Mouse (Mus musculus) cerebral cortex, adult 2 months (tissue): ENCODE results near the gene Gata1.

ENCODE experiments used
- WGBS: fragments of 180-500 bp; shearing (Covaris S2); methylation state at CpG from one replicate; pipeline ENCODE4 v1.1.7; 2018; 5-methylcytosine and 5-hydroxymethylcytosine counted together

Gata1 gene

DNA sequence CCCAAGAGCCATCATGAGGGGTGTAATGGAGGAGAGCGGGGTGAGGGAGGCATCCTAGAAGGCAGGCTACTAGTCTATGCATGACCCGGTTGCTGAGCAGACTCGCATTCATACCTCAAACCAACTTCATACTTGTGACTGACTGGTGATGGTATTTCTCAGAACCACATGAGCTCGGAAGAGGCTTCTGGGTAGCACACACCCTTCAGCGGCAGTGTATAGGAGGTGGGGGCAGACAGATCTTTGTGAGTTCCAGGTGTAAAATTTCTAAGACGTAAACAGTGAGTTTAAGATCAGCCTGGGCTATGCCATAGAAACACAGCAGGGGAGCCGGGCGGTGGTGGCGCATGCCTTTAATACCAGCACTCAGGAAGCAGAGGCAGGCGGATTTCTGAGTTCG, at the start of gene Gata1:
Gata1 (minus strand) TSS at position 180 of the 400 bp plus-strand sequence.
- 94% methylated on average over 11 of the region's 11 CpGs for WGBS

DNA sequence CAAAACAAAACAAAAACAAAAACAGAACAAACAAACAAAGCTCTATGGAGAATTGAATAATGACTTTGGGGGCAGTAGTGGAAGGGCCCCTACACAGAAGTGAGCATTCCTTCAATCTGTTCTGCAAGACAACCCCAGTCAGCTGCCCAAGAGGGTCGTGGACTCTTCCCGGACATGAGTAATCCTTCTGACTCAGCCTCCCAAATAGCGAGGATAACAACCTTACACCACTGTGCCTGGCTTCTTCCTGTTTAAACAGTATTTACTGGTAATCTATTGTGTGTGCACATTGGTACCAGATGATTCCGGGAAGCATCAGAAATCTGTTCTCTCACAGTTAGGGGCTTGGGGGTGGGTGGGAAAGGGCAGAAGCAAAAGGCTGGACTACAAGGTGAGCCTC, 48.9 kb upstream of the Gata1 start:
- 59% methylated on average over 4 of the region's 4 CpGs for whole genome bisulfite sequencing

DNA sequence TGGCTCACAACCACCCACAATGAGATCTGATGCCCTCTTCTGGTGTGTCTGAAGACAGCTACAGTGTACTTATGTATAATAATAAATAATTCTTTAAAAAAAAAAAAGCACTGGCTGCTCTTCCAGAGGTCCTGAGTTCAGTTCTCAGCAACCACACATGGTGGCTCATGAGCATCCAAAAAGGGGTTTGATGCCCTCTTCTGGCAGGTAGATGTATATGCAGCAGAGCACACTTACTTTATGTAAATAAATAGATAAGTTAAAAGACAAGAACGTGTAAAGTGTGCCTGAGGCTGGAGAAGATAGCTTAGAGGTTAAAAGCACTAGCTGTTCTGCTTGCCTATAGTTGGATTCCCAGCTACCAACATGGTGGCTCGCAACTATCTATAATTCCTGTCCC, 46.9 kb upstream of the Gata1 start:
- 60% methylated on average over 2 of the region's 2 CpGs for WGBS

DNA sequence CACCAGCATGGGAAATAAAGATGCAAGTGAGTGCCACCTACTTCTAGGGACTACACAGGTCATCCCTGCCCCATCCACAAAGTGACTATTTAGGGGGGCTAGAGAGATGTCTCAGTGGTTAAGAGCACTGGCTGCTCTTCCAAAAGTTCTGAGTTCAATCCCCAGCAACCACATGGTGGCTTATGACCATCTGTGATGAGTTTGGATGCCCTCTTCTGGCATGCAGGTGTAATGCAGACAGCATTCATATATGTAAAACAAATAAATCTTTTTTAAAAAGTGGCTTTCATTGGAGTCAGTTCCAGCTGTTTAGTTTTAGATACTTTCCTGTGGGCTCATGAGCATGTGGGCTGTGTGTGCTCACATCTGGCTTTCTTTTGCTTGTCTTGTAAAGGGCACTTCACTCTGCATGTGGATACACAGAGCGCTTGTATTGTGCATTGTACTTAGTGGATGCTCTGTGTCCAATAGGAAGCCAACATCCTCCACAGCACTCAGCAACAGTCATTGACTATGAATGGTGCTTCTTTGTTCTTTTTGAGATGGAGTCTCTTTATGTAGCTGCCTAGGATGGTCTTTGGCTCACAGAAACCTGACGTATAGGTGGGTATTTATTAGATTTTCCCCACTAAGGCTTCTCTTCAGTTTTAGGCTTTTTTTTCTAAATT, 42.4 kb upstream of the Gata1 start:
- 75% methylated on average over 2 of the region's 2 CpGs for WGBS

DNA sequence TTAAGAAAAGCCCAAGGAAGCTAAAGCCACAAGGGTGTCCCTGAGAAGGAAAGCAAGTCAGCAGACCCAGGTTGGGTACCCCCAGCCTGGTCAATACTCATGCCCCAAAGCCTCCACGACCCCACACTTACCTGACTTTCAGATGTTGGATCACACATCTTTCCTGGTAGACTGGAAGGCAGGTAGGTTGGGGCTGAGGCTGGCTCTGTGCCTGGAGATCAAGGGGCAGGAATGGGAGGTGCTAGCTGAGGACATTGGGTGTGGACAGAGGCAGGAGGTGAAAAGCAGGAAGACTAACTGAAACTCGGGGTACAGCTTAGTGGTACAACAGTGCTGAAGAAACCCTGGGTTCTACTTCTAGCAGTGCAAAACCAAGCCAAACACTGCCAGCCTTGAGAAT, 40.4 kb upstream of the Gata1 start, which contains the start of gene Glod5:
Glod5 (minus strand) TSS at position 207 of the 400 bp plus-strand sequence.
- 74% methylated on average over 2 of the region's 2 CpGs for WGBS

DNA sequence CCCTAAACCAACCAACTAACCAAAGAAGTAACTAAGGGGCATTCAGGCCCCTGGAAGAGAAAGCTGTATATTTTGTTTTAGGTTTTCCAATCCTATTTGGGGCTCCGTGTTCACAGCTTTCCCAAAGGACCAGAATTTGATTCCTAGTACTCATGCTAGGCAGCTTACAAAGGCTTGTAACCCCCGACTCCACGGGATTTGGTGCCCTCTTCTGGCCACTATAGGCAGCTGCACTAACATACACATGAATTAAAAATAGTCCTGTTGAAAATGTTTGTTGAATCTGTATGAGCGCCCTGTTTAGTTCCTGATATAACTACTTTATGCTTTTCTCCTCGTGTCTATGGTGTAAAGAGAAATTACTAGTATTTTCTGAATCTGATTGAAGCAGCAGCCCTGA, 39.3 kb upstream of the Gata1 start:
- WGBS = 13% methylated on average over 5 of the region's 5 CpGs

DNA sequence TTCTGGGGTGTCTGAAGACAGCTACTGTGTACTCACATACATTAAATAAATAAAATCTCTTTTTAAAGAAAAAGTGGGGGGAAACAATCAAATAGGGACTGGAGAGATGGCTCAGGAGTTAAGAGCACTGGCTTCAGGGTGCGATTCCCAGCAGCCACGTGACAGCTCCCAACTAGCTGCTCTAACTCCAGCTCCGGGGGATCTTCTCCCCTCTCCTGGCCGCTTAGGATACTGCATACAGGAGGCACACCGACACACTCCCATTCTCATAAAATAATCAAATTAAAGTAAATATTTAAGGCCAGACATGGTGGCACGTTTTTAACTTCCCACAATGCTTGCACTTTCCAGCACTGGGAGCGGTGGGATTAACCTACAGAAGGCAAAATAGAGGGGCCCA, 37.8 kb upstream of the Gata1 start:
- WGBS = 44% methylated on average over 7 of the region's 7 CpGs

DNA sequence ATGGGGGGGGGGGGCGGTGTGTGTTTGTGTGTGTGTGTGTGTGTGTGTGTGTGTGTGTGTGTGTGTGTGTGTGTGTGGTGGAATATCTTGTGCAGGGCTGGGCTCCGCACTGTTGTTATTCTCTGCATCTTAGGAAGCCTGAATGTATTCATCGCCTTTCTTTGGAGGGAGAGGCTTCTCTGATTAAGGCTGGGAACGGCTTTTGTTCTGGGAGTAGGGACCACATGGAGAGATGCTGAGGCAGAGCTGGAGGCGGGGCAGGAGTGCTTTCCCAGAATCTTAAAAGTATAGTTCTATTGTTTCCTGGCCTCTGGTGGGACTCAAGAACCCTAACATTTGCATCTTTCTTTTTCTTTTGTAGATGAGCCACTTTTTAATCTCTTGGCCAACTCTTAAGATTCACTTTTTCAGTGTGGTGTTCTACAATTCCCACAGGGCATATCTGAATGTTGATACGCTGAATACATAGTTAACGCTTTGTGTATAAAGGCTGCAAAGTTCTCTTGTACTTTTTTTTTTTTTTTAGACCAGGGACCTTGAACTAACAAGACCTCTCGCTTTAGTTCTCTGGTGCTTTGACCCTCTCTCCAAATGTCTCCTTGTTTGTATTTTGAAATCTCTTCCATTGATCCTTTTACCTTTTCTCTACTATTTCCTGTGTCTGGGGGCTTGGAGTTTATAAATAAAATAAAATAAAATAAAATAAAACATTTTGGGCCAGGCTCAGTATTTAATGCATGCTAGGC, 35.9 kb upstream of the Gata1 start:
- 54% methylated on average over 6 of the region's 8 CpGs for WGBS

DNA sequence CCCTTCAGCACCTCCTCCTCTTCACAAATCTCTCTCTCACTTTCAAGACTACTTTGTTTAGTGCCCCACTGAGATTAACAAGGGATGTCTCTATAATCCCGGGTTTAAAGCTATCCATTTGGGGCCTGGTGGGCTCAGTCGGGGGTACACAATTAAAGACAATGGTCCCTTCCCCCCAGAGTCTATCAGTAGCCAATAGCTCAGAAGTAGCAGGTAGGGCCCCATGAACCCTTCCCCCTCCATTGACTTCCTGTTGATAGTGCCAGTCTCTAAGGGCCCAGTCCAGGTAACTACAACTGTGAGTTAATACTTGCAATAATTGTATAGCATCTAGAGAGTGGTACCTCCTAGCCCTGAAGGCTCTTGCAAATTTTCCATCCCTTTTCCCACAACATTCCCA, 35.3 kb upstream of the Gata1 start:
- 19% methylated on average over 2 of the region's 2 CpGs for WGBS

DNA sequence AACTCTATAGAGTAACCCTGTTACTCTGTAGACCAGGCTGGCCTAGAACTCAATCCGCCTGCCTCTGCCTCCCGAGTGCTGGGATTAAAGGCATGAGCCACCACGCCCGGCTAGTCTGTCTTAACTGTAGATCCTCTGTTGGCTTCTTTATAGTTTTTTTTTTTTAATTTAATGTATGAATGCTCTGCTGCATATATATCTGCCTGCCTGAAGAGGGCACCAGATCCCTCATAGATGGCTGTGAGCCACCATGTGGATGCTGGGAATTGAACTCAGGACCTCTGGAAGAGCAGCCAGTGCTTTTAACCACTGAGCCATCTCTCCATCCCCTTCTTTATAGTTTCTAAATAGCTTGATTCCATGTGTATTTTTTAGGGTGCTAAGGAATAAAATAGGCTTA, 31.5 kb upstream of the Gata1 start:
- 88% methylated on average over 4 of the region's 4 CpGs for WGBS

DNA sequence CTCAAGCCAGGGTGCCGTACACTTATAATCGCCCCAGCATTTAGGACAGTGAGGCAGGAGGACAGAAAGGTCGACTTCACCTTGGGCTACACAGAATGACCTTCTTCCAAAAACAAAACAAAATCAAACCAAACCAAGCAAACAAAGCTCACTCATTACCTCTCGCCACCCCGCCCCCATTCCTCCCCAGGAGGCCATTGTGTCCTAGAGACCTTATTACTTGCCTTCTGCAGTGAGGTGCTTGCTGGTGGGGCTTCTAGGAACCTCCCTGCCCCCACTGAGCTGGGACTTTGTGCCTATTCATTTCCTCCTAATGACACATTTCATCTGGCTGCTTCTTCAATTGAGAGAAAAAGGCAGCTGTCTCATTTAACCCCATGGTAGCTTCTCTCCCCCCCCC, 30.7 kb upstream of the Gata1 start:
- WGBS = 31% methylated on average over 5 of the region's 5 CpGs

DNA sequence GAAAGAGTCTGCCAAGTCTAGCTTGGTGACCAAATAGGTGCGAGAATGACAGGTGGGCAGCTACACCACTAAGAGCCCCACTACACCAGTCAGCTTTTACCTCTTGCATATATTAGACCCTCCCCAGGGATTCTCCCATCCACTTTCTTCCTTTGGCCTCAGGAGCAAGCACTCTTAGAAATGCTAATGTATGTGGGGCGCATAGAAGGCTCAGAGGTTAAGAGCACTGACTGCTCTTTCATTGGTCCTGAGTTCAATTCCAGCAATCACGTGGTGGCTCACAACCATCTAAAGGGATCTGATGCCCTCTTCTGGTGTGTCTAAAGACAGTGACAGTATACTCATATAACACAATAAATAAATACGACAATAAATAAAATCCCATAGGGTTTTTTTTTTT, 25.1 kb upstream of the Gata1 start:
- WGBS = 83% methylated on average over 4 of the region's 4 CpGs

DNA sequence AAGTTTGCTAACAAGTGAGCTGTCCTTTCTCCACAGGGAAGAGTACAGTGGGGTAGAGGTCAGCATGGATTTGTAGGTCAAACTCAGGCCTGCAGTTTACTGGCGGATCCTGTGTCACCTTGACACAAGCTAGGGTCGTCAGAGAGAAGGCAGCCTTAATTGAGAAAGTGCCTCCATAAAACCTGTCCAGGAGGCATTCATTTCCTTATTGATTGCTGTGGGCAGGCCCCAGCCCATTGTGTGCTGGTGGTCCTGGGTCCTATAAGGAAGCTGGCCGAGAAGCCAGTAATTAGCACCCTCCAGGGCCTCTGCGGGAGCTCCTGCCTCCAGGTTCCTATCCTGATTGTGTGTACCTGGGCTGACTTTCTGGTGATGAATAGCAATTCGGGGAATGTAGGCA, 24.1 kb upstream of the Gata1 start:
- WGBS = 62% methylated on average over 5 of the region's 5 CpGs

DNA sequence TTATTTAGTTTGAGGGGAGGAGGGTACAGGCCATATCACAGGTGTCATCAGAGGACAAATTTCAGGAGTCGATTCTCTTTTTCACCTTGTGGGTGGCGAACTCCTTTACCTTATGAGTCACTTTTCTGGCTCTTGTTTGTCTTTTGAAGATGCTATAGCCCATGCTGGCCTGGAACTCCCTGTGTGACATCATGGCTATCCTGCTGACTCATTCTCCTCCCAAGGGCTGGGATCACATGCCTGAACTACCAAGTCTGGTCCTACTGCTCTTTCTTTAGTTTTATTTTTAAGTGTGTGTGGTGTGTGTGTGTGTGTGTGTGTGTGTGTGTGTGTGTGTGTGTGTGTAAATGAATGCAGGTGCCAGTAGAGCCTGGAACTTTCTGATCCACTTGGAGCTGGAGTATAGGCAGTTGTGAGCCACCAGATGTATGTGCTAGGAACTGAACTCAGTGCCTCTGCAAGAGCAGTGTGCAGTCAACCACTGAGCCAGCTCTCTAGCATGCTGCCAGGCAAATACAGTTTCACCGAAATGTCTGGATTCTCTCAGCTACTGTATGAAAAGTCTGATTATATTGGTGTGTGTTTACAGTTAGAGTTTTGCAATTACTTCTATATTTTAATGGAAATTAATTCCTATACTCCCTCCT, 22.8 kb upstream of the Gata1 start:
- WGBS = 80% methylated on average over 3 of the region's 3 CpGs

DNA sequence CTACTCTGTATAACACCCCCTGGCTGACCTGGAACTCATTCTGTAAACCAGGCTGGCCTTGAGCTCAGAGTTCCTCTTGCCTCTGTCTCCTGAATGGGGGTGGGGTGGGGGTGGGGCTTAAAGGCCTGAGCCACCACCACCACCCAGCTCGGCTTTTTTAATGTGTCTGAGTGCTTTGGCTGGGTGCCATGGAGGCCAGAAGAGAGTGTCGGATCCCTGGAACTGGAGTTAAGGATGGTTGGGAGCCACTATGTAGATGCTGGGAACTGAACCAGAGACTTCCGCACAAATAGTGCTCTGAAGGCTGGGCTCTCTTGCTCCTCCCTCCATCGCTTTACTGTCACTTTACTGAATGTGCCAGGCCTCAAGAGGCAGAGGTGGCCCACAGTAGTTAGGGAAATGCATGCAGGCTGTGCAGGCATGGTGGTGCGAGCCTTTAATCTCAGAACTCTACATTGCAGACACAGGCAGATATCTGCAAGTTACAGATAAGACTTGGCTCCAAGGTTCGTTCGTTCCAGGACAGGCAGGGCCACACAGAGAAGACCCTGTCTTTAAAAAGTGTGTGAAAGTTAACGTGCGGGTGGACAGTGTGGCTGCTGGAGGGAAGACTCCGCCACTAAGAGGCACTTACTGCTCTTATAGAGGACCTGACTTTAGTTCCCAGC, 15.3 kb upstream of the Gata1 start:
- 73% methylated on average over 10 of the region's 10 CpGs for WGBS

DNA sequence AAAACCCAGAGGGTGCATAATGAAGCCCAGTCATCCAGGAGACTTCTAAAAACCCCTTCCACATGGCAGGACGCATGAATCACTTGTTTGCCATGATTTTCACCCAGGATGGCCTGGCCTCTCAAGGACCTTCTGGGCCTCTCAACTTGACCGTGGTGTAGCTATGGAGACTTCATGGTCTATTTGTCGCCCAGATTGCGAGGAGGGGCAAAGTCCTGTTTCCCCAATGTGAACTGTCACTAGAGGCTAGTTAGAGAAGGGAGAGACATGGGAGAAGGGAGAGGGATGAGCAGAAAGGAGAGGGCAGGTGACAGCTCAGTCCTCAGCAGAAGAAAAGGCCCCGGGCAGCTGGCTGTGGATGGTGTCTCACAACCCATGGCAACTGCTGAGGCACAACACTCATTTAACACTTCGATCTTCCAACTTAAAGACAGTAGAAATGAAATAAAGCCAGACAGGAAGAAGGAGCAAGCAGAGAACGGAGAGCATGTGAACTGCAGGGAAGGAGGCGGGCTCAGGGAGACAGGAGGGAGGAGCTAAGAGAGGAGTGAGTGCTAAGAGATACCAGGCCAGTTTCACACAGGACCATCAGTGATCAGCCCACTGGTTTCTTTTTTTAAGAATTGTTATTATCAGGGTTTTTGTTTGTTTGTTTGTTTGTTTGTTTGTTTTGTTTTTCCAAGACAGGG, 14.7 kb upstream of the Gata1 start:
- WGBS = 67% methylated on average over 8 of the region's 8 CpGs

DNA sequence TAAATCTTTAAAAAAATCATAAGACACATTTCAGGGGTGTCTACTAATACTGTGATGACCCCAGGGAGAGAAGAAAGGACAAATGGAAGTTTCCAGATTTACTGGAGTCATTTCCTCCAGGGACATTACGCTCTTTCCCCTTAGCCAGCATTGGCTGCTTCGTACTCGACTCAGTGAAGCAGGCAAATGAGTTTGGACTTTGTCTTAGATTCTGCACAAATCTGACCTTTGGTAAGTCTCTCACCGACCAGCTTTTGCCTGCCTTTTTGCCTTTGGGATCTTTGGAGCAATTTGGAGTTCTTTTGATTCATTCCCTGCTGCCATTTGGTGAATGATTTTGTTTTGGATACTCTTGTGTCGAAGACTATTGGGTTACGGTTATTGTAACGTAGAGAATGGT, 3.5 kb upstream of the Gata1 start:
- WGBS = 89% methylated on average over 7 of the region's 7 CpGs

DNA sequence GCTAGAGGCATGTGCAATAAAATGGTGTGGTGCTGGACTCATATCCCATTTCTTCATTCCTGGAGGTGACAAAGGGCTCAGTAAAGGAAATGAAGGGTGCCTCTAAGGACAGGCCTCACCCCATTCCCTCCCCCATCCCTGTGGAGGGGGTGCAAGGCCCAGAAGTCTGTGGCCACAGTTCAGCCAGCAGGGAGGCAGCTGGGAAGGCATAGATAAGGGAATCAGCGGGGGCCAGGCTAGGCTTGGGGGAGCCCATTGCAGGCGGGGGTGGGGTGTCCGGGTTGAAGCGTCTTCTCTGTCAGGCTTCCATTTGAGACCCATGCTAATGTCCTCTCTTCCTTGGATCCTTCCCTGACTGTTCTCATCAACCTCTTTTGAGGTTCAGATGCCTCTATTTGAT, 6.6 kb downstream of the Gata1 start:
- 60% methylated on average over 2 of the region's 4 CpGs for WGBS

DNA sequence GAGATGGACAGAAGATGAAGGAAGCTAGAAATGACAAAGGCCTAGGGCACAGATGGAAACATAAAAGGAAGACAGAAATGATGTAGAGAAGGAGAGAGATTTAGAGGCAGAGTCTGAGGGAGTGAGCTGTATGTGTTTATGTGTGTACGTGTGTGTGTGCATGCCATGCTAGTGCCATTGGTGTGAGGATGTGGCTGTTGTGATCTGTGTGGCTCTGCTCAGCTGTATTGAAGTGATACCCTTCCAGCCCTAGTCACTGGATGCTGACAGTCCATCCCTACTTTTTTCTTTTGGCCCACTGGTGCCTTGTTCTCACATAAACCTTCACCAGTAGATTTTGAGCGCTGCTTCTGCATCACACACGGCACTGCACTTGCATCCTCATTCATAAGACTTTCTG, 9.0 kb downstream of the Gata1 start:
- 91% methylated on average over 3 of the region's 3 CpGs for WGBS

DNA sequence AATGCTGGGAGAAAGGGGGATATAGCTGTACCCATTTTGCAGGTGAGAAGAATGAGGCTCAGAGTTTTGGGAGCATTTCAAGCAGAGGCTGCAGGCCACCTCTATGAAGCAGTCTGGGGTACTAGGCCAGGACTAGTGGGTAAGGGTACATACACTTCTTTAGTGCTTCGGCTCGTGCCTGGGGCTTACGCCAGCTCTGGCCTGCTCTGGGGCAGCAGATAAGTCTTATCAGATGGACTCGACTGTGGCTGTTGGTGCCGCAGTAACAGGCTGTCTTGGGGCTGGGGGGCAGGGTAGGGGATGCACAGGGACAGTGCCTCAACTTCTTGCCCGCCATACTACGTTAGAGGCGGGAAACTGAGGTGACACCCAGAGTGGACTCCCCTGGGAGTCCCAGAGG, 9.6 kb downstream of the Gata1 start:
- WGBS = 93% methylated on average over 8 of the region's 8 CpGs

DNA sequence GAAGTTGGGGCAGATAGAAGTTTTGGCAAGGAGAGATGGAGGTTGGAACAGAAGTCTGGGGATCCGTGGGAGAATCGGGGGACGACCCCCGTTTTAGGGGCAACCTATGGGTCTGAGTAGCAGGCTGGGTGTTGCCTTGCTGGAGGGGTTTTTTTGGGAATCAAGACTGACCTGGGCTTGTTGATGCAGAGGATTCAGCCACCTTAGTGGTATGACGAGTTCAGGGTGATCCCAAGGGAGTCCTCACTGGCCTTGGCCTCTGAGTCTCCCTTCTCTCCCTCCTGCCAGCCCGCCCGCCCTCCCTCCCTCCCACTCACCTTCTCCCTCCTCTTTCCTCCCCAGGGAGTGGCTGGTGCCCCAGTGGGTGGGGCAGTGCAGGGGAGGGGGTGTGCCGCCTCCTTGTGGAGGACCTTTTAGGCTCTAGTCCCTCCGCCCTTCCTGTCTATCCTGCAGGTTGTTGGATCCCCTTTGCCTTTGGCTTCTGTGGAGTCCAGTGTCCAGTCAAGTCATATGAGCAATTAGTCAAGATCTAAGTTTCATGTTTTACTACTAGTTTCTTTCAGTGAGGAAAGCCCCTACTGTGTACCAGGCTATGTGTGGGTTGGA, 10.2 kb downstream of the Gata1 start:
- WGBS = 94% methylated on average over 6 of the region's 9 CpGs
